Mouse (Mus musculus) MEL (cell line): ENCODE measurements around the gene Gripap1. TPM values are rescaled to one million over a fixed set of nuclear protein-coding genes. Genes with fewer than 3 reads are reported as not detected.
A peak's percentile ranks its signal among the peaks of the same experiment; 100 is the strongest.

ENCODE experiments used
- DNase-seq: peaks from one replicate; pipeline ENCODE4 v3.0.0; 2011; ENCODE audit warnings: low read depth, low spot score
- H3K27ac ChIP-seq: 2 replicates; pipeline ENCODE4 v1.5.1; 2012; ENCODE audit warnings: low read depth, mild to moderate bottlenecking, control low read depth, low read length, moderate library complexity; ENCODE audit not compliant: control insufficient read depth
- H3K27me3 ChIP-seq, 2 experiments: fragments of 150-350 bp in 1 of 2; sonication (generic) in 1 of 2; 2 replicates each; pipeline ENCODE4 v1.6.1; 2012; ENCODE audit warnings: low read length in 2 of 2, mild to moderate bottlenecking in 2 of 2, improper control_type of control experiment in 1 of 2, moderate library complexity in 1 of 2; ENCODE audit not compliant: insufficient read depth in 2 of 2, control insufficient read depth in 1 of 2
- H3K36me3 ChIP-seq, 2 experiments: 2 replicates each; pipeline ENCODE4 v1.6.1; 2012 to 2014; ENCODE audit warnings: low read length in 2 of 2, improper control_type of control experiment in 1 of 2, inconsistent platforms in 1 of 2, mild to moderate bottlenecking in 1 of 2; ENCODE audit not compliant: insufficient read depth in 2 of 2, control insufficient read depth in 1 of 2
- H3K4me1 ChIP-seq, 2 experiments: fragments of 150-350 bp in 1 of 2; sonication (generic) in 1 of 2; 2 replicates each; pipeline ENCODE4 v1.6.1; 2012; ENCODE audit warnings: low read length in 2 of 2, improper control_type of control experiment in 1 of 2, mild to moderate bottlenecking in 1 of 2; ENCODE audit not compliant: insufficient read depth in 2 of 2, control insufficient read depth in 1 of 2
- H3K4me3 ChIP-seq, 2 experiments: fragments of 150-350 bp in 1 of 2; sonication (generic) in 1 of 2; 2 replicates each; pipeline ENCODE4 v1.5.1; 2012; ENCODE audit warnings: low read depth in 2 of 2, low read length in 2 of 2, mild to moderate bottlenecking in 2 of 2, moderate library complexity in 2 of 2, control low read depth in 1 of 2, improper control_type of control experiment in 1 of 2; ENCODE audit not compliant: control insufficient read depth in 1 of 2, insufficient read depth in 1 of 2
- H3K79me2 ChIP-seq: 2 replicates; pipeline ENCODE4 v1.6.1; 2012; ENCODE audit warnings: mild to moderate bottlenecking, low read length, moderate library complexity; ENCODE audit not compliant: control insufficient read depth, poor library complexity, insufficient read depth
- H3K9ac ChIP-seq: 2 replicates; pipeline ENCODE4 v1.6.1; 2012; ENCODE audit warnings: low read depth, mild to moderate bottlenecking, control low read depth, low read length, moderate library complexity; ENCODE audit not compliant: control insufficient read depth, poor library complexity, severe bottlenecking
- H3K9me3 ChIP-seq: fragments of 150-350 bp; sonication (generic); replicated peaks from 2 replicates; pipeline ENCODE4 v1.6.1; 2012; ENCODE audit warnings: mild to moderate bottlenecking, low read length, improper control_type of control experiment, moderate library complexity; ENCODE audit not compliant: insufficient read depth
- BHLHE40 ChIP-seq: IDR thresholded peaks from 2 replicates; pipeline ENCODE4 v1.6.1; 2012; ENCODE audit warnings: low read depth, mild to moderate bottlenecking, inconsistent platforms, low read length, improper control_type of control experiment, borderline replicate concordance
- CHD1 ChIP-seq: IDR thresholded peaks from 2 replicates; pipeline ENCODE4 v1.6.1; 2012; ENCODE audit warnings: low read depth, mild to moderate bottlenecking, inconsistent platforms, low read length, improper control_type of control experiment
- CHD2 ChIP-seq: IDR thresholded peaks from 2 replicates; pipeline ENCODE4 v1.6.1; 2011; ENCODE audit warnings: low read length, improper control_type of control experiment
- CTCF ChIP-seq, 3 experiments: IDR thresholded peaks in 2 of 3; conservative IDR thresholded peaks in 1 of 3; 2 replicates each; pipeline ENCODE4 v1.5.1; 2011 to 2012; ENCODE audit warnings: low read length in 3 of 3, low read depth in 2 of 3, mild to moderate bottlenecking in 2 of 3, improper control_type of control experiment in 1 of 3, inconsistent platforms in 1 of 3, mixed read lengths in 1 of 3, moderate library complexity in 1 of 3; ENCODE audit not compliant: control insufficient read depth in 1 of 3, insufficient read depth in 1 of 3, poor library complexity in 1 of 3, severe bottlenecking in 1 of 3
- EP300 ChIP-seq, 2 experiments: IDR thresholded peaks; 2 replicates each; pipeline ENCODE4 v1.6.1; 2011; ENCODE audit warnings: improper control_type of control experiment in 2 of 2, low read length in 2 of 2, low read depth in 1 of 2, mild to moderate bottlenecking in 1 of 2
- ETS1 ChIP-seq: IDR thresholded peaks from 2 replicates; pipeline ENCODE4 v1.6.1; 2012; ENCODE audit warnings: low read depth, mild to moderate bottlenecking, inconsistent platforms, low read length, improper control_type of control experiment, moderate library complexity
- GATA1 ChIP-seq: IDR thresholded peaks from 2 replicates; pipeline ENCODE4 v1.6.1; 2011; ENCODE audit warnings: low read depth, low read length, improper control_type of control experiment
- JUND ChIP-seq: IDR thresholded peaks from 2 replicates; pipeline ENCODE4 v1.6.1; 2011; ENCODE audit warnings: low read depth, mild to moderate bottlenecking, improper control_type of control experiment, low read length
- MAX ChIP-seq: IDR thresholded peaks from 2 replicates; pipeline ENCODE4 v1.6.1; 2011; ENCODE audit warnings: low read length, improper control_type of control experiment
- MAZ ChIP-seq: IDR thresholded peaks from 2 replicates; pipeline ENCODE4 v1.6.1; 2012; ENCODE audit warnings: low read depth, mild to moderate bottlenecking, inconsistent platforms, low read length, improper control_type of control experiment
- MYB ChIP-seq: IDR thresholded peaks from 2 replicates; pipeline ENCODE4 v1.6.1; 2011; ENCODE audit warnings: mild to moderate bottlenecking, low read depth, low read length, improper control_type of control experiment
- MYC ChIP-seq: IDR thresholded peaks from 2 replicates; pipeline ENCODE4 v1.6.1; 2011; ENCODE audit warnings: low read depth, mild to moderate bottlenecking, low read length, improper control_type of control experiment, moderate library complexity
- NELFE ChIP-seq: IDR thresholded peaks from 2 replicates; pipeline ENCODE4 v1.6.1; 2011; ENCODE audit warnings: low read depth, low read length, improper control_type of control experiment
- POLR2A ChIP-seq, 2 experiments: IDR thresholded peaks; 2 replicates each; pipeline ENCODE4 v1.6.1; 2011 to 2012; ENCODE audit warnings: low read length in 2 of 2, mild to moderate bottlenecking in 2 of 2, control low read depth in 1 of 2, improper control_type of control experiment in 1 of 2, low read depth in 1 of 2, moderate library complexity in 1 of 2; ENCODE audit not compliant: control insufficient read depth in 1 of 2, insufficient read depth in 1 of 2, poor library complexity in 1 of 2
- POLR2AphosphoS5 ChIP-seq: IDR thresholded peaks from 2 replicates; pipeline ENCODE4 v1.6.1; 2012; ENCODE audit warnings: low read depth, borderline replicate concordance, mild to moderate bottlenecking, inconsistent platforms, low read length, moderate library complexity, mixed read lengths
- RAD21 ChIP-seq: IDR thresholded peaks from 2 replicates; pipeline ENCODE4 v1.6.1; 2011; ENCODE audit warnings: mild to moderate bottlenecking, low read depth, low read length, improper control_type of control experiment
- RCOR1 ChIP-seq: IDR thresholded peaks from 2 replicates; pipeline ENCODE4 v1.6.1; 2012; ENCODE audit warnings: low read depth, mild to moderate bottlenecking, inconsistent platforms, low read length, improper control_type of control experiment
- SIN3A ChIP-seq: IDR thresholded peaks from 2 replicates; pipeline ENCODE4 v1.6.1; 2012; ENCODE audit warnings: low read length, improper control_type of control experiment, inconsistent platforms
- SMC3 ChIP-seq: IDR thresholded peaks from 2 replicates; pipeline ENCODE4 v1.6.1; 2011; ENCODE audit warnings: low read depth, low read length, improper control_type of control experiment
- TAL1 ChIP-seq: IDR thresholded peaks from 2 replicates; pipeline ENCODE4 v1.6.1; 2012; ENCODE audit warnings: mild to moderate bottlenecking, inconsistent platforms, low read length, moderate library complexity, mixed read lengths
- TCF12 ChIP-seq: IDR thresholded peaks from 2 replicates; pipeline ENCODE4 v1.6.1; 2014; ENCODE audit warnings: low read depth, mild to moderate bottlenecking, inconsistent platforms, low read length, improper control_type of control experiment, moderate library complexity
- UBTF ChIP-seq: IDR thresholded peaks from 2 replicates; pipeline ENCODE4 v1.6.1; 2012; ENCODE audit warnings: low read depth, mild to moderate bottlenecking, inconsistent platforms, low read length, improper control_type of control experiment, moderate library complexity, borderline replicate concordance; ENCODE audit not compliant: insufficient read depth
- USF2 ChIP-seq, 2 experiments: IDR thresholded peaks; 2 replicates each; pipeline ENCODE4 v1.6.1; 2011 to 2012; ENCODE audit warnings: improper control_type of control experiment in 2 of 2, low read length in 2 of 2, borderline replicate concordance in 1 of 2, inconsistent platforms in 1 of 2, low read depth in 1 of 2, mild to moderate bottlenecking in 1 of 2; ENCODE audit not compliant: insufficient read depth in 1 of 2
- ZC3H11A ChIP-seq: IDR thresholded peaks from 2 replicates; pipeline ENCODE4 v1.6.1; 2012; ENCODE audit warnings: low read depth, mild to moderate bottlenecking, inconsistent platforms, low read length, improper control_type of control experiment
- ZKSCAN1 ChIP-seq: IDR thresholded peaks from 2 replicates; pipeline ENCODE4 v1.6.1; 2012; ENCODE audit warnings: low read depth, mild to moderate bottlenecking, inconsistent platforms, low read length, improper control_type of control experiment, moderate library complexity
- ZNF384 ChIP-seq: IDR thresholded peaks from 2 replicates; pipeline ENCODE4 v1.6.1; 2012; ENCODE audit warnings: low read depth, mild to moderate bottlenecking, inconsistent platforms, low read length, improper control_type of control experiment
- polyA plus RNA-seq, 2 experiments: library from polyadenylated mRNA; stranded (reverse) in 1 of 2; unstranded in 1 of 2; fragments of >175 nt in 1 of 2; fragments of >200 nt in 1 of 2; gene quantifications; 2 replicates each; pipeline versions ENCODE4 v1.2.1 to v1.2.4; 2012; ENCODE audit warnings: low replicate concordance in 2 of 2, low read depth in 1 of 2; ENCODE audit not compliant: insufficient read length in 2 of 2, insufficient read depth in 1 of 2, missing spikeins in 1 of 2
- total RNA-seq: library from RNA; depleted of rRNA; stranded (reverse); fragments of 300-350 nt; gene quantifications from 2 replicates; pipeline ENCODE4 v1.2.3, GENCODE M21; 2012

The Gripap1 gene
- total and polyA plus RNA-seq, 3 experiments, result 40.5 to 244 (median 84.6) TPM

DNA sequence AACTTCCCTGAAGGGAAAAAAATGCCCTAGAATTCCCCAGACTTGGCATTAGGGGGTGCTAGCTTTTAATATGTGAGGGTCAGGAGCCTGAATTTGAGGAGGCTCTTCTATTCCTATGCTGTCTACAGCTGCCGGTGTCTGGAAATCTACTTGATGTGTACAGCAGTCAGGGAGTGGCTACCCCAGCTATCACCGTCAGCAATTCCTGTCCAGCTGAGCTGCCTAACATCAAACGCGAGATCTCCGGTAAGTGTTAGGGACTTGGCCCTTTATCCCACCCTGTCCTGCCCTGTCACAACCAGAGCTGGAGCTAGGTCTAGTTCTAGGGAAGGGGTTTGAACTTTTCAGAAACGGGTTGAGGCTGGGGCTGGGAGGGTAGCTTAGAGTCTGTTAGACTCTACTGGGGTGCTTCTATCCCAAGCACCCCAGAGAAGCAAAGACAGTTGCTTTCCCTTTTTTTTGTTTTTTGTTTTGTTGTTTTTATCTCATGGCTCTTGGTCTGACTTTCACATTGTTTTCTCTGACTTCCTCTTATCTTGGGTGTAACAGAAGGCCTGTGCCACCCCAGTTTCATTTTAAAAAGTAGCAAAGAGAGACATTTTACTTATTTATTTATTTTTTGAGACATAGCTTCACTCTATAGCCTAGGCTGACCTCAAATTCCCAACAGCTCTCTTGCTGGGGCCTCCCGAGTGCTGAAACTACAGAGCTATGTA, 20.1 kb upstream of the Gripap1 start:
- peak; percentile 69 for DNase-seq
- Histone ChIP-seq H3K27me3 (no peaks in the 10 kb centered on the region), H3K4me3 (peak overlapping the region; percentile 3 to 8; a peak in 2 of 4 replicates), H3K79me2 (peaks cover 11% of the 10 kb centered on the region), H3K9ac (peak overlapping the region; percentile 56), H3K27ac (peak overlapping the region; percentile 94), H3K9me3 (no peaks in the 10 kb centered on the region), H3K36me3 (peaks cover 20 to 37% of the 10 kb centered on the region in 2 experiments), H3K4me1 (peaks cover 29 to 36% of the 10 kb centered on the region in 2 experiments)
- TF ChIP-seq TAL1, result peak; percentile 81
- TF ChIP-seq MYB, result peak; percentile 41; the same call in 1 of the 2 replicates
- no peak for TF ChIP-seq NELFE
- no peak; the same call in 1 of the 2 replicates for TF ChIP-seq SIN3A
- peak in 1 of 3 experiments; percentile 11; a peak in 1 of 6 replicates for TF ChIP-seq CTCF (IDR thresholded peaks at IDR 0.05 in 2 of 3, conservative IDR thresholded peaks at IDR 0.05 in 1 of 3; ENCODE audit: control insufficient read depth in 1 of 3, insufficient read depth in 1 of 3, low read depth in 2 of 3, low read length in 3 of 3, poor library complexity in 1 of 3, severe bottlenecking in 1 of 3)
- TF ChIP-seq POLR2A (IDR thresholded peaks at IDR 0.05; ENCODE audit: control insufficient read depth in 1 of 2, insufficient read depth in 1 of 2, low read depth in 1 of 2, low read length in 2 of 2, poor library complexity in 1 of 2), result no peak
- no peak for TF ChIP-seq UBTF
- peak; percentile 87 for TF ChIP-seq GATA1
- TF ChIP-seq ZNF384, result peak; percentile 81
- TF ChIP-seq BHLHE40, result no peak; the same call in 1 of the 2 replicates
- peak; percentile 80 for TF ChIP-seq TCF12
- TF ChIP-seq USF2 (IDR thresholded peaks at IDR 0.05; ENCODE audit: borderline replicate concordance in 1 of 2, insufficient read depth in 1 of 2, low read depth in 1 of 2, low read length in 2 of 2), result no peak
- peak; percentile 84 for TF ChIP-seq ETS1
- TF ChIP-seq EP300 (IDR thresholded peaks at IDR 0.05; ENCODE audit: low read depth in 1 of 2, low read length in 2 of 2), result peak; percentile 80 to 81

DNA sequence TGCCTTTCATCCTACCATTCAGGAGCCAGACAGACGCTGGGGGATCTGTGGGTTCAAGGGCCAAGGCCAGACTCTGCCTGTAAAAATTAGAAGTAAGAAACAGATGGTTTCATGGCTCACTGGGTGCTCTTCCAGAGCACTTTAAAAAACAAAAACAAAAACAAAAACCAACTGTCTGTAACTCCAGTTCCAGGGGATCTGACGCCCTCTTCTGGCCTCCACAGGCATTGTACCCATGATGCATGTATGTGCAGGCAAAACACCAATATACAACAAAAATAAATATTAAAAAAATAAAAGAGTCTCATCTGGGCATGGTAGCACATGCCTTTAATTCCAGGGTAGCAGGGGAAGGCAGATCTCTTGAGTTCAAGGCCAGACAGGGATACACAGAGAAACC, 16.8 kb upstream of the Gripap1 start:
- no peak overlapping the region for H3K4me3 ChIP-seq
- no peaks in the 10 kb centered on the region; the same call in 1 of the 2 replicates for H3K79me2 ChIP-seq
- 0 out of 2 replicates have a peak, but pooled peaks have one; percentile 30 for TF ChIP-seq ZC3H11A
- no peak for TF ChIP-seq CHD2
- no peak for TF ChIP-seq TCF12
- peak; percentile 38 for TF ChIP-seq RAD21
- no peak for TF ChIP-seq MYC
- TF ChIP-seq CHD1, result no peak
- no peak for TF ChIP-seq ZNF384
- peak; percentile 61 to 66 (median 64) for TF ChIP-seq CTCF (IDR thresholded peaks at IDR 0.05 in 2 of 3, conservative IDR thresholded peaks at IDR 0.05 in 1 of 3; ENCODE audit: control insufficient read depth in 1 of 3, insufficient read depth in 1 of 3, low read depth in 2 of 3, low read length in 3 of 3, poor library complexity in 1 of 3, severe bottlenecking in 1 of 3)
- no peak for TF ChIP-seq UBTF
- TF ChIP-seq MAZ, result no peak
- TF ChIP-seq MAX, result no peak
- no peak for TF ChIP-seq RCOR1
- TF ChIP-seq BHLHE40, result no peak
- TF ChIP-seq POLR2AphosphoS5, result no peak
- no peak for TF ChIP-seq JUND
- TF ChIP-seq EP300 (IDR thresholded peaks at IDR 0.05; ENCODE audit: low read depth in 1 of 2, low read length in 2 of 2), result no peak
- peak; percentile 55 for TF ChIP-seq SMC3
- no peak for TF ChIP-seq MYB
- no peak for TF ChIP-seq NELFE
- no peak for TF ChIP-seq ZKSCAN1
- H3K27me3 ChIP-seq, result no peaks in the 10 kb centered on the region
- DNase-seq, result no peak
- H3K27ac ChIP-seq, result no peak overlapping the region
- no peak overlapping the region for H3K9ac ChIP-seq
- H3K4me1 ChIP-seq, result peaks cover 35 to 39% of the 10 kb centered on the region in 2 experiments
- peaks cover 15 to 50% of the 10 kb centered on the region in 2 experiments for H3K36me3 ChIP-seq
- H3K9me3 ChIP-seq, result no peaks in the 10 kb centered on the region
